Mouse (Mus musculus) liver, embryonic 15.5 days (tissue): ENCODE results near the gene Fndc1. TPM values are rescaled to one million over a fixed set of nuclear protein-coding genes. Genes with fewer than 3 reads are reported as not detected.

Experiments
- ATAC-seq: fragments of 200-750 bp; cut with Nextera tagmentation; 2 replicates; pipeline ENCODE4 v1.8.0; 2017; ENCODE audit warnings: moderate number of reproducible peaks, mild to moderate bottlenecking, moderate library complexity; ENCODE audit not compliant: insufficient read depth
- H3K27ac ChIP-seq: fragments of 300-500 bp; sonication (generic); replicated peaks from 2 replicates; pipeline ENCODE4 v1.5.1; 2015; ENCODE audit warnings: mild to moderate bottlenecking, inconsistent platforms
- H3K27me3 ChIP-seq: fragments of 300-500 bp; sonication (generic); 2 replicates; pipeline ENCODE4 v1.6.1; 2015; ENCODE audit warnings: mild to moderate bottlenecking, inconsistent platforms
- H3K36me3 ChIP-seq: fragments of 300-500 bp; sonication (generic); replicated peaks from 2 replicates; pipeline ENCODE4 v1.6.1; 2015; ENCODE audit warnings: moderate library complexity, mild to moderate bottlenecking, inconsistent platforms
- H3K4me1 ChIP-seq: fragments of 300-500 bp; sonication (generic); replicated peaks from 2 replicates; pipeline ENCODE4 v1.6.1; 2015; ENCODE audit warnings: inconsistent platforms
- H3K4me2 ChIP-seq: fragments of 300-500 bp; sonication (generic); 2 replicates; pipeline ENCODE4 v1.6.1; 2015; ENCODE audit warnings: moderate library complexity, mild to moderate bottlenecking, inconsistent platforms
- H3K4me3 ChIP-seq: fragments of 300-500 bp; sonication (generic); replicated peaks from 2 replicates; pipeline ENCODE4 v1.5.1; 2015; ENCODE audit warnings: mild to moderate bottlenecking, inconsistent platforms
- H3K9ac ChIP-seq: fragments of 300-500 bp; sonication (generic); 2 replicates; pipeline ENCODE4 v1.6.1; 2015; ENCODE audit warnings: moderate library complexity, mild to moderate bottlenecking, inconsistent platforms
- H3K9me3 ChIP-seq: fragments of 300-500 bp; sonication (generic); replicated peaks from 2 replicates; pipeline ENCODE4 v1.6.1; 2016; ENCODE audit warnings: inconsistent platforms
- WGBS: fragments of 180-500 bp; shearing (Covaris S2); methylation state at CpG from one replicate; pipeline ENCODE4 v1.1.7; 2015; ENCODE audit warnings: mixed read lengths; ENCODE audit not compliant: insufficient replicate concordance; 5-methylcytosine and 5-hydroxymethylcytosine counted together
- microRNA-seq: library from miRNA; unstranded; fragments of <30 nt; microRNA quantifications from one replicate; pipeline ENCODE4, GENCODE M21; 2016
- polyA plus RNA-seq: library from polyadenylated mRNA; unstranded; fragments of >200 nt; fragmentation: Nextera tagmentation; extraction: Ambion mirVana; gene quantifications from 2 replicates; pipeline ENCODE4 v1.2.1, GENCODE M21; 2015

The Fndc1 gene
- polyA plus RNA-seq, 1 experiment from 2014 or later, result 0.53 TPM

- ATAC-seq, result no peak
- no peaks in the 10 kb centered on the region for H3K4me1 ChIP-seq
- 48% methylated on average over 4 of the region's 4 CpGs for WGBS
- no peaks in the 10 kb centered on the region for H3K9me3 ChIP-seq
- no peaks in the 10 kb centered on the region for H3K27me3 ChIP-seq
- H3K9ac ChIP-seq, result no peak overlapping the region
- H3K36me3 ChIP-seq, result no peaks in the 10 kb centered on the region
- H3K4me2 ChIP-seq, result no peak overlapping the region
- no peak overlapping the region for H3K4me3 ChIP-seq
- H3K27ac ChIP-seq, result no peak overlapping the region
Measured at GRCm38 (mm10) chr17:7690271-7690670, 136.8 kb downstream of the Fndc1 start.

Small RNAs within 50 kb of the gene (microRNA-seq; reads per million reads assigned to microRNA genes)
- gene Gm25872, result not detected

Other genes starting within 250 kb of the Fndc1 start
- gene Tagap, start 98.7 kb upstream of the Fndc1 start, polyA plus RNA-seq, result 1.8 and 2.2 TPM in 2 replicates
- 15.5 and 15.9 TPM in 2 replicates for gene Rsph3a, start 118.3 kb upstream of the Fndc1 start, polyA plus RNA-seq